Mouse (Mus musculus) cortical plate, adult 2 months (tissue): Measurements from ENCODE around the gene Gngt2. TPM values are rescaled to one million over a fixed set of nuclear protein-coding genes. Genes with fewer than 3 reads are reported as not detected.

Source experiments
- H3K27ac ChIP-seq: fragments of 200-500 bp; 2 replicates; pipeline ENCODE4 v1.5.1; 2012; ENCODE audit warnings: low read length, control low read depth, inconsistent platforms; ENCODE audit not compliant: insufficient read depth
- H3K4me1 ChIP-seq: fragments of 200-500 bp; 2 replicates; pipeline ENCODE4 v1.6.1; 2011; ENCODE audit warnings: low read length; ENCODE audit not compliant: control insufficient read depth, insufficient read depth
- H3K4me3 ChIP-seq: fragments of 200-500 bp; 2 replicates; pipeline ENCODE4 v1.5.1; 2011; ENCODE audit warnings: mild to moderate bottlenecking, low read length, control low read depth; ENCODE audit not compliant: insufficient read depth
- CTCF ChIP-seq: fragments of 200-500 bp; IDR thresholded peaks from 2 replicates; pipeline ENCODE4 v1.5.1; 2011; ENCODE audit warnings: mild to moderate bottlenecking, control low read depth, low read length; ENCODE audit not compliant: insufficient read depth; ENCODE audit errors: extremely low read depth
- POLR2A ChIP-seq: fragments of 200-500 bp; IDR thresholded peaks from 2 replicates; pipeline ENCODE4 v1.6.1; 2011; ENCODE audit warnings: mild to moderate bottlenecking, low read length, control low read depth; ENCODE audit not compliant: insufficient read depth; ENCODE audit errors: extremely low read depth
- polyA plus RNA-seq: library from polyadenylated mRNA; depleted of rRNA; stranded (reverse); fragments of >200 nt; gene quantifications from 2 replicates; pipeline ENCODE4 v1.2.3, GENCODE M21; 2012

Gene Gngt2
- polyA plus RNA-seq, 1 experiment = 11.0 TPM

GRCm38 (mm10) chr11:95831641-95832040, 5.4 kb upstream of the Gngt2 start:
- no peaks in the 10 kb centered on the region for H3K4me1 ChIP-seq
- no peak for TF ChIP-seq POLR2A
- TF ChIP-seq CTCF = no peak
- no peak overlapping the region for H3K4me3 ChIP-seq
- no peak overlapping the region for H3K27ac ChIP-seq

GRCm38 (mm10) chr11:95832129-95833005, 4.6 kb upstream of the Gngt2 start:
- H3K27ac ChIP-seq = no peak overlapping the region
- no peak overlapping the region for H3K4me3 ChIP-seq
- H3K4me1 ChIP-seq = no peaks in the 10 kb centered on the region
- no peak for TF ChIP-seq CTCF
- no peak for TF ChIP-seq POLR2A

GRCm38 (mm10) chr11:95833006-95833570, 3.9 kb upstream of the Gngt2 start:
- no peaks in the 10 kb centered on the region for H3K4me1 ChIP-seq
- no peak overlapping the region for H3K4me3 ChIP-seq
- H3K27ac ChIP-seq = no peak overlapping the region
- TF ChIP-seq CTCF (no peak), POLR2A (no peak)

- Histone ChIP-seq H3K27ac (no peak overlapping the region), H3K4me3 (no peak overlapping the region)
- TF ChIP-seq POLR2A = no peak
- no peak for TF ChIP-seq CTCF
These were observed 3.3 kb upstream of the Gngt2 start for GRCm38 (mm10) chr11:95833631-95834142.

GRCm38 (mm10) chr11:95834143-95834667, 2.8 kb upstream of the Gngt2 start:
- H3K4me3 ChIP-seq = no peak overlapping the region
- no peak for TF ChIP-seq POLR2A
- TF ChIP-seq CTCF = no peak
- H3K4me1 ChIP-seq = no peaks in the 10 kb centered on the region
- no peak overlapping the region for H3K27ac ChIP-seq

More at GRCm38 (mm10) chr11:95833631-95834142, 3.3 kb upstream of the Gngt2 start:
- no peaks in the 10 kb centered on the region for H3K4me1 ChIP-seq

- H3K4me1 ChIP-seq = no peaks in the 10 kb centered on the region
- no peak for TF ChIP-seq CTCF
- no peak for TF ChIP-seq POLR2A
- 0 out of 2 replicates have a peak overlapping the region, but pooled peaks have one; percentile 48 for H3K27ac ChIP-seq
- no peak overlapping the region for H3K4me3 ChIP-seq
These were observed 2.0 kb upstream of the Gngt2 start for GRCm38 (mm10) chr11:95834742-95835710.

GRCm38 (mm10) chr11:95835832-95836231, 1.2 kb upstream of the Gngt2 start:
- TF ChIP-seq POLR2A (no peak), CTCF (no peak)
- H3K27ac ChIP-seq = no peak overlapping the region
- H3K4me3 ChIP-seq = no peak overlapping the region

GRCm38 (mm10) chr11:95836433-95836832, 583 bp upstream of the Gngt2 start:
- no peak overlapping the region for H3K27ac ChIP-seq
- no peak overlapping the region for H3K4me3 ChIP-seq
- no peaks in the 10 kb centered on the region for H3K4me1 ChIP-seq
- TF ChIP-seq CTCF = no peak

More at GRCm38 (mm10) chr11:95835832-95836231, 1.2 kb upstream of the Gngt2 start:
- H3K4me1 ChIP-seq = no peaks in the 10 kb centered on the region

GRCm38 (mm10) chr11:95838598-95838997, 1.6 kb downstream of the Gngt2 start:
- TF ChIP-seq CTCF = no peak
- TF ChIP-seq POLR2A = no peak
- no peak overlapping the region for H3K4me3 ChIP-seq
- no peaks in the 10 kb centered on the region for H3K4me1 ChIP-seq
- H3K27ac ChIP-seq = no peak overlapping the region
